Mouse (Mus musculus) c-Kit-negative CD71-positive TER-119-positive erythroid progenitor cells, embryonic 14.5 days (primary cell): ENCODE results near the gene Cdkl3.
"Not testable (repeated sequence)": the region's sequence is repeated elsewhere in the genome, so short reads cannot be mapped to it uniquely, and the experiment has no call there.

Source experiments
- DNase-seq: peaks from one replicate; pipeline ENCODE4 v3.0.0-alpha.2; 2013; ENCODE audit warnings: low read depth, low spot score

Gene Cdkl3

GRCm38 (mm10) chr11:52076742-52077352, 72.8 kb downstream of the Cdkl3 start:
- no peak for DNase-seq

DNA sequence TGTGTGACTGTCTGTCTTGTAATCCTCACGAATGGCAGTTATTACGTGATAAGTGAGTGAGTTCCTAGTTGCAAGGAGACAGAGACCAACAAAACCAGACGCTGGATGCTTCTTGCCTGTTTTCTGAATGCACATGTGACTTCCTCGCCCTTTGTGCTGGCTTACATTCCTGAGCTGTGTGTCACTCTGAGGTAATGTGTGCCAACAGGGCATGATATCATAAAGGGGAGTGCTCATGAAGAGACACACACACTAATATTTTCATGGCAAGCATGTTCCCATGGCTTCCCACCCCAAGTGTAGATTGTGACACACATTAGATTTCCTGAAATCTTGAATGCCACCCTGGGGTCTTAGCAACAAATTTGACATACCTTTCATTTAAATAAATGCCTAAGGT, 73.9 kb downstream of the Cdkl3 start:
- DNase-seq: no peak

GRCm38 (mm10) chr11:52079978-52080377, 76.0 kb downstream of the Cdkl3 start:
- no peak for DNase-seq

- DNase-seq: no peak
Measured at GRCm38 (mm10) chr11:52080656-52081055, 76.6 kb downstream of the Cdkl3 start.

DNA sequence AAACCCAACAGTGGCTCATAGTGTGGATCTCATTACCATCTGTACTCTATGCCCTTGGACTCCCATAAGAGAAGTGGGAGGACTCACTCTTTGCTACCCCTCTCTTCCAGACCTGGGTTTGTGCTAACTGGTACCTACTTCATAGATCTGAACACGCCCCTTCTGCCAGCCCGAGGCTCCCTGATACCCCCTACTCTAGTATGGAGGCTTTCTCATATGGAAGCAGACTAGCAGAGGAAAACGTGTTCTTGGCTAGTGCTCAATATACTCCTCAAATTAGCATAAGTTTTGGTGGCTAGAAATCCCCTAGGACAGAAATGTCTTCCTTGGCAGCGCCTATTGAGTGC, 81.8 kb downstream of the Cdkl3 start:
- no peak for DNase-seq

GRCm38 (mm10) chr11:52086204-52086864, 82.3 kb downstream of the Cdkl3 start:
- no peak for DNase-seq

- no peak for DNase-seq
Measured at GRCm38 (mm10) chr11:52089291-52089690, 85.3 kb downstream of the Cdkl3 start.

GRCm38 (mm10) chr11:52091261-52091660, 87.2 kb downstream of the Cdkl3 start:
- DNase-seq: no peak

GRCm38 (mm10) chr11:52094568-52094967, 90.5 kb downstream of the Cdkl3 start:
- DNase-seq: no peak

DNA sequence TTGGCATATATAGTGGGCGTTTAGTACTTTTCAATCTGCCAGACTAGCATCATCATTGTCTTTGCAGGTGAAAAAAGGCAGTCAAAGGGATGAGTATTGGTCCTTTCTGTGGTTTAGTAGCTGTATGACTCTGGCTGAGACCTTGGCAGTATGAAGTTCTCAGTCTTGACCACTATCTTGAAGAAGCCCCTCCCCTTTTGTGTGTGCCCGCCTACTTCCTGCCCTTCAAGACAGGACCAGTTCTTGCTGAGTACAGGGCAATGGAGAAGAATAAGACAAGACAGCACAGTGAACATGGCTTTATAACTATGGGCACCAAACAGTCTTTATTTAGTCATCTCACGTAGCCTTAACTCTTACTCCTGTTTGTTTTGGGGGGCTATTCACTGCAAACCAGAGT, 93.0 kb downstream of the Cdkl3 start:
- DNase-seq: no peak

DNA sequence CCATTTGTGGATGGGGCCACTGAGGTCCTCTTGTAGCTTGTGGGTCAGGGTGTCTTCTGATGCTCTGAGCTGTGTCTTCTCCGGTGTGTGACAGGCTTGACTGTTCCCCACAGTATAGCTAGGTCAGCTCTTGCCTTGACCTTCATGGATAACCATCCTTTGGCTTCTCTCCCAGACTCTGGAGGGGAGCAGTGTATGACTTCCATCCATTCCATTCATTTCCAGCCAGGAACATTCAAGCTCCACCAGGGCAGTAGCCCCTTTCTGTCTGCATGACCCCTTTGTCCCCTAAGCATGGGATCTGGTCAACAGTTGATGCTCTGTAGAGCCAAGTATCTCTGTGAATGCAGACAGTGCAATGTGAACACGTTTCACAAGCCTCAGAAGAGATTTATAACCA, 93.6 kb downstream of the Cdkl3 start:
- DNase-seq: no peak

- DNase-seq: peak; percentile 96
Measured at GRCm38 (mm10) chr11:52098398-52098946, 94.5 kb downstream of the Cdkl3 start, which contains the start of gene Ppp2ca. Ppp2ca (plus strand) TSS chr11:52098681.

DNA sequence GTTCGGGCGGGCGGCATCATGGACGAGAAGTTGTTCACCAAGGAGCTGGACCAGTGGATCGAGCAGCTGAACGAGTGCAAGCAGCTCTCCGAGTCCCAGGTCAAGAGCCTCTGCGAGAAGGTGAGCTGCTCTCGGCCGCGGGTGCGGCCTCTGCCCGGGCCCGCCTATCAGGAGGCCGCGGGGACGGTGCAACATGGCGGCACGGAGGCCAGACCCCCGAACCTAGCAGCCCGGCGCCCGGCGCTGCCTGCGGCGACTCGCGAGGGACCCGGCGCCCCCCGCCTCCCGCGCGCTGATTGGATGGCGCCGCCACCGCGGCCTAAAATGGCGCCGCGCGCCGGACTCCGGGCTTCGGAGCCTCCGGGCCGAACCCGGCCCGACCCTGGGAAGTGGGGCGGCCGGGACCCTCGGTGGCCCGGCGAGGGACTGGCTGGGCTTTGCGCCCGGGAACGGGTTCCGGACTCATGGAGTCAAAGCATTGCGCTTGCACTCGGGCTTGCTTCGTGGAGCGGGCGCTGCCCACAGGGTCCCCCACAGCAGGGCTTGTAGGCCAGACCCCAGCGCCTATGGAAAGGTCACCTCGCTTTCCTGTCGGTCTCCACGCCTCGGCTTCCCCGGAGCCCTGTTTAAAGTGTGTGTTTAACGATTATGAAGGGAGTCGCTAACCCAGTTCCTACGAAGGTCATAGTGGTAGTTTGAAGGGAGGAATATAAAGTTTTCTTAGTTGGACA, 95.2 kb downstream of the Cdkl3 start:
- peak; percentile 56 for DNase-seq

DNA sequence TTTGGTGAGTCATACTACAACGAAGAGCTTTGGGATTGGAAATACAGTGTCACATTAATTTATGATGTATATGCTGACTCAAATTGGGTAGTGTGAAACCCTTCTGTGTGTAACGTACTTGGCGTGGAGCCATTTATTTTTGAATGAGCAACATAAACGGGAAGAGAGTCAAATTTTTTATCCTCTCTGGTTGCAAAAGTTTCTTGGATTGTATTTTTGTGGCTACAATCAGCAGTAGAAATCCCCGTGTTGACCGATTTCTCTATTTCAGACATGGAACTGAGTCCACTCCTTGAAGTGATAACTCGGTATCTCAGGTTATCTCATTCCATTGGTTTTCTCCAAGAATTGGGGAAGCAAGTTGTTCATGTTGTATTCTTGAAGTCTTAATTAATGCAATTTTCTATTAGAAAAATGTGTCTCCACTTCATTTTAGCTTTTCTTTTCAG, 95.8 kb downstream of the Cdkl3 start:
- no peak for DNase-seq

DNA sequence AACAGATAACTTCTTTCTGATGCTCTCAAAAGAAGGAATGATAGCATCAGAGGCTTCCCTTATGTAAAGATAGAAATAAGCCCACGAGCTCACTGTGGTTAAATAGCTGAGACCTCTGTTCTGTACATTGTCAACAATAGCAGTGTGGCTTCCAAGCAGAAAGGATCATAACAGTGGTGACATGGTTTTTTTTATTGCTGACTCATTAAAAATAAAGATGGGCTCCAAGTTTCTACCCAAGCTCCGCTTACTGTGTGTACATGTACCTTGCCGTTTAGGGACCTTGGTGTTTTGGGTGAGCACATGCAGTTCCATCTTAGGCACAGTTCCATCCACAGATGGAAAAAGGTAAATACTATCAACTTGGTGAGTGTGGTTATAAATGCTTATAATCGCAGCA, 99.0 kb downstream of the Cdkl3 start:
- no peak for DNase-seq

- DNase-seq: no peak
Measured at GRCm38 (mm10) chr11:52105503-52105902, 101.5 kb downstream of the Cdkl3 start.

- DNase-seq: no peak
Measured at GRCm38 (mm10) chr11:52106037-52106436, 102.0 kb downstream of the Cdkl3 start.

DNA sequence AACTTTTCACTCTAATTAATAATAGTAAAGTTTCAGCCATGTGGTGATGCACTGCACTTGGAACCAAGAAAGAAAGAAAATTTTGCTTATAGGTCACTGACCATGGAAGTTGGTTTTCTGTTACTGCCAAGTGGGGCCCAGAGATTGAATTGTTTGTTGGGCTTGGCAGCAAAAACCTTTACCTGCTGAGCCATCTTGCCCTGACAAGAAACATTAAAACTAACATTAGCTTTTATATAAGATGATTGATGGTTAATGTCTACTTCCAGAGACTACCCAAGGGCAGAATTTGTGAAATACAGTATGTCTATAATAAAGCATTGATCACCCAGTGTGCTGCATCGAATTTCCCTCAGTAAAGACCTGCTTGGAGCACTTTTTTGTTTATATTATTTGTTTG, 102.4 kb downstream of the Cdkl3 start:
- no peak for DNase-seq

- DNase-seq: no peak
Measured at GRCm38 (mm10) chr11:52108796-52109195, 104.8 kb downstream of the Cdkl3 start.

DNA sequence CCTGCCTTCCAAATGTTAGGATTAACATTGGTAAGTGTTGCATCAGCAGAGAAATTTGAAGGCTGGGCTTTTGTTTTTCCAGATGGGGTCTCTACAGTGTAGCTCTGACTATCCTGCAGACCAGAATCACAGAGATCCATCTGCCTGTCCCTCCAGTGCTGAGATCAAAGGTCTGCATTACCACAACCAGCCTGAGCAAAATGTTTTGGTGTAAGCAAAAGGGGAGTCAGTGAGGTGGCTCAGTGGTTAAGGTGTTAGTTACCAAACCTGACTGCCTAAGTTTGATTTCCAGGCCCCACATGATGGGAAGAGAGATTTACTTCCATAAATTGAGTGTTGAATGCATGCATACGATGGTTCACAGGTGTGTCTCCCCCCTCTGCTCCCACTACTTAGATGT, 105.4 kb downstream of the Cdkl3 start:
- no peak for DNase-seq

GRCm38 (mm10) chr11:52115479-52115878, 111.5 kb downstream of the Cdkl3 start:
- peak; percentile 39 for DNase-seq

DNA sequence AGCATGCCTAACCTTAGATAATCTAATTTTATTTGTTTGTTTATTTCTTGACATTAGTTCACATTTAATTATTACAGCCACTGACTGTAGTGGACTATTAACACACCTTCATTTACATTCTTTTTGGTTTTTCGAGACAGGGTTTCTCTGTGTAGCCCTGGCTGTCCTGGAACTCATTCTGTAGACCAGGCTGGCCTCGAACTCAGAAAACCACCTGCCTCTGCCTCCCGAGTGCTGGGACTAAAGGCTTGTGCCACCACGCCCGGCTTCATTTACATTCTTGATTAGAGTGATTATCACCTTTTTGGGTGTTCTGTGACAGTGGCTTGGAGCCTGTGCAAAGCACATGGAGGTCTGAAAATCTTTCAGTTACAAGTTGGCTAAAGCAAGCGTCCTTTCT, 112.1 kb downstream of the Cdkl3 start:
- not testable (repeated sequence) for DNase-seq

GRCm38 (mm10) chr11:52117156-52117555, 113.1 kb downstream of the Cdkl3 start:
- no peak for DNase-seq
